Mouse (Mus musculus): ENCODE measurements around the gene Ifih1. TPM values are rescaled to one million over a fixed set of nuclear protein-coding genes. Genes with fewer than 3 reads are reported as not detected.

The Ifih1 gene
- polyA plus RNA-seq, 1 experiment = 4.0 TPM

DNA sequence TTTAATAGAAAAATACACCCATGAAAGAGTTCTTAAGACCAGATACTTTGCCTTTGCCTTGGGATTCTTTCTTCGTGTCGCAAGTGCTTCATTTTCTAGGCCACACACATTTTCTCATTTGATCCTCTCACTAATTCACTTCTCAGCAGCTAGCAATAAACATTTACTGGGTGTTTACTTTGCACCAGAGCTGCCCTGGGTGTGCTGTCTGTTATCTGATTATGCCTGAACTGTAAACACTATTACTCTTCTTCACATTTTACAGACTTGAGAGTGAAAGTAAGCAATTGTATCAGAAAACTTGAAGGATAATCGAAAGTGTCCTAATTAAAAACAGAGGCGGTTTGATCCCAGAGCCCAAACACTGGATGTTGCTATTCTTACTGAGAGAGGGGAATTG, 56.7 kb downstream of the Ifih1 start:
- WGBS = 89% methylated on average over 4 of the region's 4 CpGs
- no peaks in the 10 kb centered on the region for H3K27me3 ChIP-seq (ENCODE audit: control insufficient read depth, insufficient read depth, low read length)
- no peak overlapping the region for H3K4me3 ChIP-seq (ENCODE audit: extremely low read depth, insufficient read depth, insufficient read length)
- no peaks in the 10 kb centered on the region for H3K36me3 ChIP-seq (ENCODE audit: control insufficient read depth, insufficient read depth, low read length)
- no peak for DNase-seq (ENCODE audit: low read depth in 1 of 2, low spot score in 2 of 2)
- no peaks in the 10 kb centered on the region for H3K4me1 ChIP-seq (ENCODE audit: control insufficient read depth, insufficient read depth, insufficient read length)
- no peak overlapping the region for H3K27ac ChIP-seq (ENCODE audit: insufficient read depth, low read length)
- TF ChIP-seq POLR2A (IDR thresholded peaks at IDR 0.05; ENCODE audit: low read depth, low read length) (no peak), CTCF (IDR thresholded peaks at IDR 0.05; ENCODE audit: extremely low read depth, insufficient read depth, insufficient read length, insufficient replicate concordance) (no peak)

- Histone ChIP-seq H3K27ac (ENCODE audit: insufficient read depth, low read length) (no peak overlapping the region), H3K36me3 (ENCODE audit: control insufficient read depth, insufficient read depth, low read length) (no peaks in the 10 kb centered on the region), H3K4me3 (ENCODE audit: extremely low read depth, insufficient read depth, insufficient read length) (no peak overlapping the region), H3K4me1 (ENCODE audit: control insufficient read depth, insufficient read depth, insufficient read length) (no peaks in the 10 kb centered on the region), H3K27me3 (ENCODE audit: control insufficient read depth, insufficient read depth, low read length) (no peaks in the 10 kb centered on the region)
- no peak for DNase-seq (ENCODE audit: low read depth in 1 of 2, low spot score in 2 of 2)
- TF ChIP-seq CTCF (IDR thresholded peaks at IDR 0.05; ENCODE audit: extremely low read depth, insufficient read depth, insufficient read length, insufficient replicate concordance) (no peak), POLR2A (IDR thresholded peaks at IDR 0.05; ENCODE audit: low read depth, low read length) (no peak)
- WGBS = 59% methylated on average over 5 of the region's 5 CpGs
Observed at GRCm38 (mm10) chr2:62585769-62586168, 60.3 kb downstream of the Ifih1 start.

DNA sequence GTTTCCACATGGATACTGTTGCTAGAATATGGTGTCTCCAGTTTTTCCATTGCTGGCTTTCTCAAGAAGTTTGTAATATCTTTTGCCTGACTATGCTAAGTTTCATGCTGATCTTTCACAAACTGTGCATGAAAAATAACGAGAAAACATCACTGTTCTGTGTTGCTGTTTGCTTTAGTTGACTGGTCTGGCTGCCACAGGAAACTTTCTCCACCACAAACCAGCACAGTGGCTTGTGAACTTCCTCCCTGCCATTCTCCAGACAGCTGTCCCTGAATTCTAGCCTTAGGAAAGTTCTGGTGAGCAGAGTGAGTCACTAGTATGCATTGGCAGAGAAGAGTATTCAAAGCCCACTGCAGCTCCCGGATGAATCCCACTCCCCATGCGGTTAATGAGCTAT, 71.1 kb downstream of the Ifih1 start:
- DNase-seq (ENCODE audit: low read depth in 1 of 2, low spot score in 2 of 2) = no peak
- Histone ChIP-seq H3K27ac (ENCODE audit: insufficient read depth, low read length) (no peak overlapping the region), H3K4me3 (ENCODE audit: extremely low read depth, insufficient read depth, insufficient read length) (no peak overlapping the region), H3K36me3 (ENCODE audit: control insufficient read depth, insufficient read depth, low read length) (no peaks in the 10 kb centered on the region), H3K27me3 (ENCODE audit: control insufficient read depth, insufficient read depth, low read length) (no peaks in the 10 kb centered on the region), H3K4me1 (ENCODE audit: control insufficient read depth, insufficient read depth, insufficient read length) (no peaks in the 10 kb centered on the region)
- TF ChIP-seq CTCF (IDR thresholded peaks at IDR 0.05; ENCODE audit: extremely low read depth, insufficient read depth, insufficient read length, insufficient replicate concordance) = no peak
- no peak for TF ChIP-seq POLR2A (IDR thresholded peaks at IDR 0.05; ENCODE audit: low read depth, low read length)
- 9% methylated on average over 3 of the region's 3 CpGs for WGBS

DNA sequence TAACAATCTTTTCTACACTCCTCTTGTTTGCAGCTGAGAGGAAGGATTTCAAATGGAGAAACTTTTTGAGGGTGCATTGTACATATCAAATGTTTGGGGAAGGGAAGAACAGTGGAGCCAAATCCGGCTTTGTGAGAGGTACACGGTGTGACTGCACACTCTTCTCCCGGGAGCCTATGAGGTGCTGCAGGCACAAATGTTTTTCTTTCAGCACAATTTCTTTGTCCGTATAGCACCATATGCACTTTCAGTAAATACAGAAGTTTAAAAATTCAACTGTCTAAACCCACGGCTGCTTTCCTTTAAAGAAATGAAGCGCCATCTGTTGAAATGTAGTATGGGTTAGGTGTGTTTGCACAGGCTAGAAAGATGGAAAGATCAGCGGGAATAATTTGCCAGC, 71.8 kb downstream of the Ifih1 start:
- no peaks in the 10 kb centered on the region for H3K4me1 ChIP-seq (ENCODE audit: control insufficient read depth, insufficient read depth, insufficient read length)
- no peak overlapping the region for H3K4me3 ChIP-seq (ENCODE audit: extremely low read depth, insufficient read depth, insufficient read length)
- no peaks in the 10 kb centered on the region for H3K27me3 ChIP-seq (ENCODE audit: control insufficient read depth, insufficient read depth, low read length)
- no peak overlapping the region for H3K27ac ChIP-seq (ENCODE audit: insufficient read depth, low read length)
- TF ChIP-seq CTCF (IDR thresholded peaks at IDR 0.05; ENCODE audit: extremely low read depth, insufficient read depth, insufficient read length, insufficient replicate concordance) (no peak), POLR2A (IDR thresholded peaks at IDR 0.05; ENCODE audit: low read depth, low read length) (no peak)
- DNase-seq (ENCODE audit: low read depth in 1 of 2, low spot score in 2 of 2) = no peak
- H3K36me3 ChIP-seq (ENCODE audit: control insufficient read depth, insufficient read depth, low read length) = no peaks in the 10 kb centered on the region
- 62% methylated on average over 7 of the region's 7 CpGs for WGBS

DNA sequence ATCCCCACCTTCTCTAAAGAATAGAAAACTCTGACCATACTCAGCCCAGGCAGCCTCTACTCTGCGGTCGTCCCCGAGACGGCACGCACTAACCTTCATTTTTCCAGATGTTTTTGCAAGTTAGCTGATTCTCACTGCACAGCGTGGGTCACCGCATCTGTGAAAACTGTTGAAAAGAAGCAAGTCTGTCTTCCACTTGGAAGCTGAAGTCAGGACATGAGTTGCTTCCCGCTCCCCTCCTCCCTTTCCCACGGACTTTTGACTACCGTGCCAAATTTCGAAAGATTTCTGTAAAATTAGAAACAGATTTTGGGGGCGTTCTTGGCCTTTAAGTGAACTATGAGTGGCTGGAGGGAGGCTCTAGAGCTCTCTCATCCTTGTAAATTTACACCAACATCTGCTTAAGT, 72.3 kb downstream of the Ifih1 start, which contains the start of gene Fap:
TSS of gene Fap (minus strand) at position 323 of the 407 bp plus-strand sequence.
- no peaks in the 10 kb centered on the region for H3K36me3 ChIP-seq (ENCODE audit: control insufficient read depth, insufficient read depth, low read length)

GRCm38 (mm10) chr2:62573099-62573752, 72.8 kb downstream of the Ifih1 start:
- DNase-seq (ENCODE audit: low read depth in 1 of 2, low spot score in 2 of 2) = no peak
- H3K4me3 ChIP-seq (ENCODE audit: extremely low read depth, insufficient read depth, insufficient read length) = no peak overlapping the region
- no peak overlapping the region for H3K27ac ChIP-seq (ENCODE audit: insufficient read depth, low read length)
- H3K4me1 ChIP-seq (ENCODE audit: control insufficient read depth, insufficient read depth, insufficient read length) = no peaks in the 10 kb centered on the region
- 78% methylated on average over 10 of the region's 10 CpGs for WGBS
- H3K27me3 ChIP-seq (ENCODE audit: control insufficient read depth, insufficient read depth, low read length) = no peaks in the 10 kb centered on the region
- H3K36me3 ChIP-seq (ENCODE audit: control insufficient read depth, insufficient read depth, low read length) = no peaks in the 10 kb centered on the region
- TF ChIP-seq POLR2A (IDR thresholded peaks at IDR 0.05; ENCODE audit: low read depth, low read length) (no peak), CTCF (IDR thresholded peaks at IDR 0.05; ENCODE audit: extremely low read depth, insufficient read depth, insufficient read length, insufficient replicate concordance) (no peak)

More for the DNA sequence above, 72.3 kb downstream of the Ifih1 start, which contains the start of gene Fap:
- TF ChIP-seq CTCF (IDR thresholded peaks at IDR 0.05; ENCODE audit: extremely low read depth, insufficient read depth, insufficient read length, insufficient replicate concordance) = no peak
- TF ChIP-seq POLR2A (IDR thresholded peaks at IDR 0.05; ENCODE audit: low read depth, low read length) = no peak
- H3K4me1 ChIP-seq (ENCODE audit: control insufficient read depth, insufficient read depth, insufficient read length) = no peaks in the 10 kb centered on the region
- no peaks in the 10 kb centered on the region for H3K27me3 ChIP-seq (ENCODE audit: control insufficient read depth, insufficient read depth, low read length)
- no peak for DNase-seq (ENCODE audit: low read depth in 1 of 2, low spot score in 2 of 2)
- WGBS = 83% methylated on average over 12 of the region's 12 CpGs
- H3K27ac ChIP-seq (ENCODE audit: insufficient read depth, low read length) = no peak within 1 kb of the TSS
- H3K4me3 ChIP-seq (ENCODE audit: extremely low read depth, insufficient read depth, insufficient read length) = no peak within 1 kb of the TSS; the same call in 1 of the 2 replicates

- WGBS = 88% methylated on average over 1 of the region's 1 CpGs
- Histone ChIP-seq H3K27me3 (ENCODE audit: control insufficient read depth, insufficient read depth, low read length) (no peaks in the 10 kb centered on the region), H3K27ac (ENCODE audit: insufficient read depth, low read length) (no peak overlapping the region), H3K4me3 (ENCODE audit: extremely low read depth, insufficient read depth, insufficient read length) (no peak overlapping the region), H3K36me3 (ENCODE audit: control insufficient read depth, insufficient read depth, low read length) (no peaks in the 10 kb centered on the region), H3K4me1 (ENCODE audit: control insufficient read depth, insufficient read depth, insufficient read length) (no peaks in the 10 kb centered on the region)
- TF ChIP-seq POLR2A (IDR thresholded peaks at IDR 0.05; ENCODE audit: low read depth, low read length) (no peak), CTCF (IDR thresholded peaks at IDR 0.05; ENCODE audit: extremely low read depth, insufficient read depth, insufficient read length, insufficient replicate concordance) (no peak)
- no peak for DNase-seq (ENCODE audit: low read depth in 1 of 2, low spot score in 2 of 2)
Observed at GRCm38 (mm10) chr2:62564687-62565086, 81.4 kb downstream of the Ifih1 start.
